Mouse (Mus musculus) heart, embryonic 12.5 days (tissue): ENCODE measurements at regions not wholly inside any gene's neighbourhood (a gene's known extent, or its start where the extent isn't known, plus 50 kb on each side); places are given as distances from the start of the nearest gene placed in this dataset.
"Not testable (repeated sequence)": the region's sequence is repeated elsewhere in the genome, so short reads cannot be mapped to it uniquely, and the experiment has no call there.

Experiments
- ATAC-seq: fragments of 200-750 bp; cut with Nextera tagmentation; 2 replicates; pipeline ENCODE4 v1.8.0; 2017; ENCODE audit warnings: moderate TSS enrichment, moderate library complexity; ENCODE audit not compliant: insufficient number of reproducible peaks, low FRiP score
- H3K27ac ChIP-seq: fragments of 300-500 bp; sonication (generic); 2 replicates; pipeline ENCODE4 v1.5.1; 2016; ENCODE audit warnings: mild to moderate bottlenecking, moderate library complexity; ENCODE audit not compliant: poor library complexity, severe bottlenecking
- H3K27me3 ChIP-seq: fragments of 300-500 bp; sonication (generic); replicated peaks from 2 replicates; pipeline ENCODE4 v1.6.1; 2016; ENCODE audit warnings: mild to moderate bottlenecking, moderate library complexity
- H3K36me3 ChIP-seq: fragments of 300-500 bp; sonication (generic); 2 replicates; pipeline ENCODE4 v1.6.1; 2016; ENCODE audit warnings: mild to moderate bottlenecking, moderate library complexity
- H3K4me1 ChIP-seq: fragments of 300-500 bp; sonication (generic); replicated peaks from 2 replicates; pipeline ENCODE4 v1.6.1; 2016; ENCODE audit warnings: mild to moderate bottlenecking
- H3K4me2 ChIP-seq: fragments of 300-500 bp; sonication (generic); 2 replicates; pipeline ENCODE4 v1.6.1; 2016; ENCODE audit warnings: mild to moderate bottlenecking, moderate library complexity
- H3K4me3 ChIP-seq: fragments of 300-500 bp; sonication (generic); 2 replicates; pipeline ENCODE4 v1.5.1; 2016; ENCODE audit warnings: mild to moderate bottlenecking
- H3K9ac ChIP-seq: fragments of 300-500 bp; sonication (generic); 2 replicates; pipeline ENCODE4 v1.6.1; 2016; ENCODE audit warnings: mild to moderate bottlenecking, moderate library complexity
- H3K9me3 ChIP-seq: fragments of 300-500 bp; sonication (generic); replicated peaks from 2 replicates; pipeline ENCODE4 v1.6.1; 2016; ENCODE audit warnings: mild to moderate bottlenecking, moderate library complexity
- WGBS: fragments of 180-500 bp; shearing (Covaris S2); methylation state at CpG from one replicate; pipeline ENCODE4 v1.1.7; 2016; 5-methylcytosine and 5-hydroxymethylcytosine counted together

DNA sequence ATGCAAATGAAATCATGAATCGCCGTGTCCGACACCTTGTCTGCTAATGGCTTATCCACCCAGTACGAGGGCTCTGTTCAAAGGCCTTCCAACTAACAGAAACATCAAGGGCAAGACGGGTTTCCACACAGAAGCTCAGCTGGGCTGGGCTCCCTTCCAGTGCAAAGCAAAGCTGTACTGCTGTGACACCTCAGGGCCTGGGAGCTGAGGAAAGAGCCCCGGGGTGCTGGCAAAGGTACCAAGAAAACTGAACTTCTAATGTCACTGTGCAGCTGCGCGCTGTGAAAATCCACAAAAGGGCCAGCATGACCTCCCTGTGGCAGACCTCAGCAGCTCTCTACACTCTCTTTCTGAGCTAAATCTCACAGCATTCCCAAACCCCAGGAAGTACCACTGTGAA, 173.7 kb upstream of the Pum3 start:
- H3K4me3 ChIP-seq = no peak overlapping the region
- H3K9me3 ChIP-seq = no peaks in the 10 kb centered on the region
- H3K27me3 ChIP-seq = no peaks in the 10 kb centered on the region
- H3K4me1 ChIP-seq = no peaks in the 10 kb centered on the region
- ATAC-seq = no peak
- no peaks in the 10 kb centered on the region for H3K36me3 ChIP-seq
- no peak overlapping the region for H3K27ac ChIP-seq
- WGBS = 13% methylated on average over 8 of the region's 8 CpGs
- H3K9ac ChIP-seq = no peak overlapping the region
- no peak overlapping the region for H3K4me2 ChIP-seq

DNA sequence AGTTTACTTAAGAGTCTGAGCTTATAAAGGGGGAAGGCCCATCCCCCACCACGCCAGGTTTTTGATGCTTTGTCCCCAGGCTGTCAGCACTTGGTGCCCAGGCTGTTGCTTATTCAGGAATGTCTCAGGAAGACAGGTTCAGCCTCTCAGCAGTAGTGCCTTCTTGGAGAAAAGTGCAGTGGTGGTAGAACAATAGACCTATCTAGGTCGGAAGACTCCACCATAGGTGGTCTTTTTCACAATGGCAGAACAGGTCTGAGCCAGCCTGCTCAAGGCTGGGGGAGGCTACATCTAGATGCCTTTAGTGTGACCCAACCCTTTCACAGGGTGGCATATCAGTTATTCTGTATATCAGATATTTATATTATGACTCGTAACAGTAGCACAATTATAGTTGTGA, 171.9 kb upstream of the Pum3 start:
- WGBS = 77% methylated on average over 3 of the region's 3 CpGs
- ATAC-seq = no peak
- H3K9me3 ChIP-seq = no peaks in the 10 kb centered on the region
- no peak overlapping the region for H3K27ac ChIP-seq
- no peaks in the 10 kb centered on the region for H3K27me3 ChIP-seq
- H3K4me2 ChIP-seq = no peak overlapping the region
- no peak overlapping the region for H3K4me3 ChIP-seq
- H3K36me3 ChIP-seq = no peaks in the 10 kb centered on the region
- H3K4me1 ChIP-seq = no peaks in the 10 kb centered on the region
- H3K9ac ChIP-seq = no peak overlapping the region

DNA sequence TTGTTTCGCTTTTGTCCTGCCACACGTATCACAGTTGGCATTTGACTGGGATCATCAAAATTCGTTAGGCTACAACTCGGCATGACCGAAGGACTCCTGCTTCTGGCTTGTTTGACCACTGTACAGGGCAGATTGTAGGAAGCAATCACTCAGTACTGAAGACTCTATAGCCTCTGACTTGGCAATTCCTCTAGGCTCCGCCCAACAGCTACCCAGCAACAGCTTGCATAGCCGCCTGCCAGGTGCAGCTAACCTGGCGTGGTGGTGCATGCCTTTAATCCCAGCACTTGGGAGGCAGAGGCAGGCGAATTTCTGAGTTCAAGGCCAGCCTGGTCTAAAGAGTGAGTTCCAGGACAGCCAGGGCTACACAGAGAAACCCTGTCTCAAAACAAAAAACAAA, 170.8 kb upstream of the Pum3 start:
- not testable (repeated sequence) for H3K27me3 ChIP-seq, H3K4me1 ChIP-seq, H3K9ac ChIP-seq, H3K9me3 ChIP-seq, H3K27ac ChIP-seq, H3K36me3 ChIP-seq, H3K4me2 ChIP-seq, ATAC-seq, H3K4me3 ChIP-seq
- WGBS = 79% methylated on average over 9 of the region's 9 CpGs

DNA sequence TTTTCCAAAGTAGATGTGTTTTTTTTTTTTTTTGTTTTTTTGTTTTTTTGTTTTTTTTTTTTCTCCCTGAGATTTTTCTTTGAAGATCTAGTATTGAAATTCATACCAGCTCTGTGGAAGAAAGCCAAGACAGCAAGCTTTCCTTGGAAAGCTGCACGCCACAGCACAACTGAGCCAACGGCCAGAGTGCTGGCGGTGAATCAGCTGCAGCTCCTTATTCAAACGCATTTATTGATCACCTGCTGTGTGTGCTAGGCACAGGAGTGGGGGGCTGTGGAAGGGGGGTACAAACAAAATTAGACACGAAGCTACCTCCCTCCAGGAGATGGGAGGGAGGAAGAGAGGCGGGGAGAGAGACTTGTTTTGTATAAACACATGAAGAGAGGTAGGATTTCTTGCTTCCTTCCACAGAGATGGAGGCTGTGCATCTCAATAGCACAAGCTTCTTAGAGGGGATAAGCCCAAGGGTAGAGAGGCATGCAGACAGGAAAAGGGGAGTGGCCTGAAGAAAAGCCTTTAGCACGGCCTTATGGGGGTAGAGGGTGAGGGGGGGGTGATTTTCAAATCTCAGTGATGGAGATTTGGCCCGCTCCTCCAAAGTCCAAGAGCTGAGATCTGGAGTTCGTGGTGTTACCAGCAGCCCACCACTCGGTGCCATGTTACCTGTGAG, 170.1 kb upstream of the Pum3 start:
- H3K4me1 ChIP-seq = no peaks in the 10 kb centered on the region
- WGBS = 52% methylated on average over 10 of the region's 10 CpGs
- no peaks in the 10 kb centered on the region for H3K9me3 ChIP-seq
- no peak overlapping the region for H3K4me3 ChIP-seq
- no peak for ATAC-seq
- H3K9ac ChIP-seq = no peak overlapping the region
- H3K36me3 ChIP-seq = no peaks in the 10 kb centered on the region
- H3K4me2 ChIP-seq = no peak overlapping the region
- no peaks in the 10 kb centered on the region for H3K27me3 ChIP-seq
- H3K27ac ChIP-seq = no peak overlapping the region

DNA sequence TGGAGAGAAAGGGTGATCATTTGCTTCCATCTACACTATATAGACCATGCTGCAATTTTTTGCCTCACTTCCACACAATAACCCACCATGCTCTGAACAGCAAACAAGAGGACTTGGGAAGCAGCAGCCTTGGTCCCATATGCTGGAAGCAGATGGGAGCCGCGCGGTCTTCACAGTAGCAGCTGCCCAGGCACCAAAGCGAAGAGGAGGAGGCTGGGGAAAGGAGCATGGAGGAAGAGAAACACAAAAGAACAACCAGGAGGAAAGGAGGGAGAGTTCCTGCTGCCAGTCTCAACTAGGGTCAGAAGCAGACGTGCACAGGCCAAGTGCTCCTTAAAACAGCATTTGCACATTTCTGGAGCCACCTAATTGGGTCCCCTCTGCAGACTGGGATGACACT, 168.7 kb upstream of the Pum3 start:
- ATAC-seq = no peak
- Histone ChIP-seq H3K4me3 (no peak overlapping the region), H3K4me1 (no peaks in the 10 kb centered on the region), H3K27me3 (no peaks in the 10 kb centered on the region), H3K27ac (no peak overlapping the region), H3K4me2 (no peak overlapping the region), H3K9ac (no peak overlapping the region), H3K36me3 (no peaks in the 10 kb centered on the region), H3K9me3 (no peaks in the 10 kb centered on the region)
- whole genome bisulfite sequencing = 84% methylated on average over 5 of the region's 5 CpGs

DNA sequence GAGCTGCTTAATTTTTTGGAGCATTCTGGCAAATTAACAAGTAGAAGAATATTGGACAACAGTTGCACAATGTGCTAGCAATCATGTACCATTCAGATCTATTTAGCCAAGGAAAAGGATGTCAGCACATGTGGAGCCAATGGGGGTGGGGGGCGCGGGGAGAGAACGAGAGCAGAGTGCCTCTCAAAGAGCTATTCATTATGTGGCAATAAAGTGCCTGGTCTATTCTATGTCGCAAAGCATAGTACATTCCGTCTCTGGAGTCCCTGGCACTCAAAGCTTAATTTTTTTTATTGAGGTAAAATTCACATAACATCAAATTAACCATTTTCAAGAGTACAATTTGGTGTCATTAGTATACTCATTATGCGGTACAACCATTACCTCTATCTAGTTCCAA, 155.9 kb upstream of the Pum3 start:
- Histone ChIP-seq H3K4me3 (no peak overlapping the region), H3K9ac (no peak overlapping the region), H3K4me2 (no peak overlapping the region), H3K36me3 (no peaks in the 10 kb centered on the region), H3K9me3 (no peaks in the 10 kb centered on the region), H3K27me3 (no peaks in the 10 kb centered on the region), H3K27ac (no peak overlapping the region), H3K4me1 (peaks cover 23% of the 10 kb centered on the region)
- 82% methylated on average over 6 of the region's 6 CpGs for WGBS
- ATAC-seq = no peak

DNA sequence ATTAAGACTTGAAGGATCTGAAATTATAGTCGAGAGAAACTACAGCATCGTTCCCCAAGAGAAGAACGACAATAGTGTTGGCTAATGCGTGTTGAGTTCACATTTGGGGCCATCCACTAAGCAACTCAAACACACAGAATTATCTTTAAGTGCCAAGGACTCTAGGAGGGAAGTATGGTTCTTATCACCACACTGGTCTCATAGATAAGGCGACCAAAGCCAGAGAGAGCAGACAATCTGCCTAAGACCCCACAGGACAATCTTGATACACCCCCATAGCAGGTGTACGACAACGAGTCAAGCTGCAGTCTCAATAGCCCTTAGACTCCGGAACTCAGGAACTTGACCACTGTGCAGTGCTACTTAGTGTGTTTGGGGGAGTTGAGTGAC, 152.5 kb upstream of the Pum3 start:
- H3K9me3 ChIP-seq = no peaks in the 10 kb centered on the region
- H3K9ac ChIP-seq = no peak overlapping the region
- H3K36me3 ChIP-seq = no peaks in the 10 kb centered on the region
- ATAC-seq = no peak
- H3K4me1 ChIP-seq = peaks cover 23% of the 10 kb centered on the region
- H3K27me3 ChIP-seq = no peaks in the 10 kb centered on the region
- peak overlapping the region; percentile 53 for H3K4me2 ChIP-seq
- H3K4me3 ChIP-seq = no peak overlapping the region
- WGBS = 15% methylated on average over 8 of the region's 8 CpGs
- H3K27ac ChIP-seq = peak overlapping the region; percentile 42; the same call in 1 of the 2 replicates

DNA sequence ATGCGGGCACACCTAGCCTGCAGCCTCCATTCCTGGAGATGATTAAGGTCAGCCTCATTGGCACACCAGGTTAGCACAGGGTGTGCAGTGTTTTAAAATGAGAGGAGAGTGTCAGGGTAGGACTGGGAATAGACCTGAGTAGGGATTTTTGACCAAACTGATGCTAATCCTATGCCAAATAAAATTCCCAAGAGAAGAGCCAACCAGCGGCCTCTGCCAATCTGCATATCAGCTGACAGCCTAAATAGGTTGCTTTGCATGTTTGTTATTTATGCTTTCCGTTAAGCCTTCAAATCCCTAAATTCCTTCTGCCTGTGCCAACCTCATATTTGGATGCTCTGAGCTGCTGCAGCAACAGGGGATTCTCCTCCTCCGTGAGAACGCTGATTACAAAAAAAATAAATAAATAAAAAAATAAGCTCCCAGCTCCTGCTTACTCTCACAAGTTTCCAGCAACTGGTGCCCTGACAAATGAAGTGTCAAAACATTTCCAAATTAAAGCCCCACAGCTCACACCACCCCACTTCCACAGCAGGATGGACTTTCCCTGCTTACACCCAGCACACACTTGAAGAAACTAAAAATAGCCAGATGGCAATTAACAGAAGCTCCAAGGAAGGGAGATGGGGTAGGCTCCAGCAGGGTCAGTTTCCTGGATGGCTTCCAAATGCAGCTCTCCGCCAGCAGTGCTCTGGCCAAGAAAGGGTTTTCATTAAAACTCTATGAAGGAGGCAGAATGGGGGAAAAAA, 151.9 kb upstream of the Pum3 start:
- 21% methylated on average over 6 of the region's 6 CpGs for WGBS
- no peak overlapping the region for H3K9ac ChIP-seq
- H3K27me3 ChIP-seq = no peaks in the 10 kb centered on the region
- no peak overlapping the region for H3K4me3 ChIP-seq
- peak; percentile 39; the same call in 1 of the 2 replicates for ATAC-seq
- no peaks in the 10 kb centered on the region for H3K9me3 ChIP-seq
- H3K36me3 ChIP-seq = no peaks in the 10 kb centered on the region
- peak overlapping the region; percentile 53 for H3K4me2 ChIP-seq
- peaks cover 23% of the 10 kb centered on the region for H3K4me1 ChIP-seq
- H3K27ac ChIP-seq = peak overlapping the region; percentile 42

DNA sequence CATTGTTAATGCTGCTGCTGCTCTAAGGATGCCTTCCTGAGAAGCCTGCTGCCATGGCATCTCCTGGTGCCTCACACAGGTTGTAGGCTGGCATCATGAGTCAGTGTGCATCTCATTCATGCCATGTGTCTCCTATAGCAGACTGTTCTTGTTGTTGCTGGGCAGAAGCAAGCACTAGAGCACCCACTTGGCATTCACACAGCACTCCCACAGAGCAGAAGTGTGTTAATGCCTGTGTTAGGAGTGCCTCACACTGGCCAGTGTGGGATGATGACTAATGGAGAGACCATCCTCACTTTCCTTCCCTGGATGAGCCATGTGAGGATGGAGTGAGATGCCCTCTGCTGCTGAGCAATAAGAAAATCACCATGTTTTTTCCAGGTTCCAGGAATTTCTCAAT, 146.9 kb upstream of the Pum3 start:
- no peak overlapping the region for H3K4me3 ChIP-seq
- H3K9ac ChIP-seq = no peak overlapping the region
- H3K4me1 ChIP-seq = peaks cover 9% of the 10 kb centered on the region
- no peaks in the 10 kb centered on the region for H3K27me3 ChIP-seq
- H3K4me2 ChIP-seq = no peak overlapping the region
- ATAC-seq = no peak
- no peaks in the 10 kb centered on the region for H3K9me3 ChIP-seq
- no peaks in the 10 kb centered on the region for H3K36me3 ChIP-seq
- no peak overlapping the region for H3K27ac ChIP-seq

DNA sequence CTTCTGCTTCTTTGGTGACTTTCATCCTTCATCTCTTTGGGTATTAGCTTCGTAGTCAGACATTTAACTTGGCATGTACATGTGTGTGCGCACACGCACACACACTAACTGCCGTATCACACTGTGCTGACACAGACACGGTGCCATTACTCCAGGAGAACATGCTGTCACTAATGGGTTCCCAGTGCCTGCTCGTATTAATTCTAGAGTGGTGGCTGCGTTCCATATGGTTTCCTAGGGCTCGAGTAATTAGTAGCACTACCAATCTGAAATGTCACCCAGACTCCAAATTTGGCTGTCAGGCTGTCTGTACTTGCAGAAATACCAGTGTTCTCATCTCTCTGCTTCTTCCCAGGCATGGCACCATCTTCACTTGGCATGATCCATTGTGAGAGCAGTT, 137.3 kb upstream of the Pum3 start:
- H3K27me3 ChIP-seq = no peaks in the 10 kb centered on the region
- no peak overlapping the region for H3K4me2 ChIP-seq
- H3K9ac ChIP-seq = no peak overlapping the region
- no peak for ATAC-seq
- no peaks in the 10 kb centered on the region for H3K9me3 ChIP-seq
- no peaks in the 10 kb centered on the region for H3K36me3 ChIP-seq
- WGBS = 93% methylated on average over 8 of the region's 8 CpGs
- no peak overlapping the region for H3K4me3 ChIP-seq
- H3K4me1 ChIP-seq = no peaks in the 10 kb centered on the region
- H3K27ac ChIP-seq = no peak overlapping the region

DNA sequence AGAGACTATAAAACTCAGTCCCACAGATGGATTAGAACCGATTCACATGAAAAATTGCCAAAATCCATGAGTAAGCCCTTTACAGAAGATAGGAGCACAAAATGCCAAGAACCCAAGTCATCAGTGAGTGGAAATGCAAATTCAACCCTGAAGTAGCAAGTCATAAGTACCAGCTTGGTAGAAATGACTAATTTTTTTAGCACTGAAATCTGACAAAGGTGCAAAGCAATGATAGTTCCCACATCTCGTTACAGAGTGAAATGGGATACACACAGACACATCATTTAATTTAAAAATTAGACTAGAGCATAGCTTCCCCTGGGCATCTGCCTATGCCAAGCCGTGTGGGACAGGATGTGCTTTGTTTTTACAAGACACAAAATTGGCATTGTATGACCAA, 136.4 kb upstream of the Pum3 start:
- no peaks in the 10 kb centered on the region for H3K4me1 ChIP-seq
- no peak overlapping the region for H3K4me3 ChIP-seq
- no peak overlapping the region for H3K9ac ChIP-seq
- no peaks in the 10 kb centered on the region for H3K36me3 ChIP-seq
- H3K4me2 ChIP-seq = no peak overlapping the region
- no peak for ATAC-seq
- H3K27me3 ChIP-seq = no peaks in the 10 kb centered on the region
- H3K27ac ChIP-seq = no peak overlapping the region
- 81% methylated on average over 3 of the region's 3 CpGs for WGBS
- H3K9me3 ChIP-seq = no peaks in the 10 kb centered on the region

DNA sequence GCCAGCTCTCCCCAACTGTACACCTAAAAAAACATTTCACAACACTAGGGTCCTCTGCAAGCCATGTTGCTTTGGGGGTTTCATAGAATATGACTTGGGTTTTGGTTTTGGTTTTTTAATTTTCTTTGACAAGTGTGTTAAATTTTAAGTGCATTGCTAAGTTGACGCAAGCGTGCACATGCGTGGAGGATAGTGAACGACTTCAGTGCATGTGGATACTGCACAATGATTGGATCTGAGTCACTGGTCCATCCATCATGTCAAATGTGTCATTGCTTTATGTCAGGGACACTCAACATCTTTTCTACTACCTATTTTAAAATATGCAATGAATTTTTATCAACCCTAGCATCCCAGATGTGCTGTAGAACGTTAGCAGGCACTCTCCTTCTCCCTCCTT, 134.5 kb upstream of the Pum3 start:
- WGBS = 65% methylated on average over 5 of the region's 5 CpGs
- Histone ChIP-seq H3K4me3 (no peak overlapping the region), H3K4me2 (no peak overlapping the region), H3K27ac (no peak overlapping the region), H3K27me3 (no peaks in the 10 kb centered on the region), H3K9ac (no peak overlapping the region), H3K9me3 (no peaks in the 10 kb centered on the region), H3K36me3 (no peaks in the 10 kb centered on the region), H3K4me1 (no peaks in the 10 kb centered on the region)
- no peak for ATAC-seq
